7 mouse cellular contexts compared by ENCODE assay signal in genomic region chr9:57149021-57149420, GRCm38 (mm10). TPM values are rescaled to one million over a fixed set of nuclear protein-coding genes. Genes with fewer than 3 reads are reported as not detected.
A peak's percentile ranks its signal among the peaks of the same experiment; 100 is the strongest.
DNase-seq lines count a peak whose midpoint lies in the region; ATAC-seq and TF ChIP-seq lines count a peak whose summit lies in the region.

No protein-coding gene starts in this region.

- WGBS in neural tube, embryonic 11.5 days: 76% methylated on average over 6 of the region's 6 CpGs
- WGBS in forebrain, embryonic 13.5 days: 70% methylated on average over 6 of the region's 6 CpGs
- 67% methylated on average over 6 of the region's 6 CpGs for WGBS in limb, embryonic 14.5 days
- 67% methylated on average over 6 of the region's 6 CpGs for WGBS in stomach, embryonic 15.5 days

- H3K4me3 ChIP-seq in neural tube, embryonic 11.5 days (ENCODE audit: low read depth, low read length): no peak overlapping the region; the same call in 1 of the 2 replicates
- H3K4me3 ChIP-seq in forebrain, embryonic 13.5 days: peak overlapping the region; percentile 51; the same call in 1 of the 2 replicates
- H3K4me3 ChIP-seq in limb, embryonic 14.5 days (replicated peaks; ENCODE audit: low read length): no peak overlapping the region
- peak overlapping the region; percentile 53; the same call in 1 of the 2 replicates for H3K4me3 ChIP-seq in stomach, embryonic 15.5 days (replicated peaks)

- peak overlapping the region; percentile 68 for H3K9ac ChIP-seq in neural tube, embryonic 11.5 days (ENCODE audit: low read length)
- H3K9ac ChIP-seq in forebrain, embryonic 13.5 days: peak overlapping the region; percentile 76
- H3K9ac ChIP-seq in limb, embryonic 14.5 days (ENCODE audit: low read depth, low read length, severe bottlenecking): no peak overlapping the region
- H3K9ac ChIP-seq in stomach, embryonic 15.5 days: no peak overlapping the region

- H3K36me3 ChIP-seq in neural tube, embryonic 11.5 days (ENCODE audit: control insufficient read depth, insufficient read depth, low read length): no peaks in the 10 kb centered on the region
- peaks cover 10% of the 10 kb centered on the region for H3K36me3 ChIP-seq in forebrain, embryonic 13.5 days (ENCODE audit: poor library complexity, severe bottlenecking)
- H3K36me3 ChIP-seq in limb, embryonic 14.5 days (ENCODE audit: control insufficient read depth, insufficient read depth, low read length): 0 out of 2 replicates have a peak, but pooled peaks cover 2% of the 10 kb centered on the region
- 0 out of 2 replicates have a peak, but pooled peaks cover 4% of the 10 kb centered on the region for H3K36me3 ChIP-seq in stomach, embryonic 15.5 days

- no peaks in the 10 kb centered on the region; the same call in 1 of the 2 replicates for H3K27me3 ChIP-seq in neural tube, embryonic 11.5 days (ENCODE audit: control insufficient read depth, insufficient read depth, low read length)
- H3K27me3 ChIP-seq in forebrain, embryonic 13.5 days: no peaks in the 10 kb centered on the region
- H3K27me3 ChIP-seq in limb, embryonic 14.5 days (ENCODE audit: control insufficient read depth, insufficient read depth, low read length): no peaks in the 10 kb centered on the region
- no peaks in the 10 kb centered on the region for H3K27me3 ChIP-seq in stomach, embryonic 15.5 days (replicated peaks)

- peak overlapping the region; percentile 74 for H3K4me2 ChIP-seq in neural tube, embryonic 11.5 days (ENCODE audit: low read depth)
- H3K4me2 ChIP-seq in forebrain, embryonic 13.5 days: peak overlapping the region; percentile 71
- H3K4me2 ChIP-seq in limb, embryonic 14.5 days (replicated peaks; ENCODE audit: low read depth, low read length, severe bottlenecking): peak overlapping the region; percentile 64; the same call in 1 of the 2 replicates
- H3K4me2 ChIP-seq in stomach, embryonic 15.5 days: peak overlapping the region; percentile 71

- DNase-seq in neural tube, embryonic 11.5 days (ENCODE audit: low spot score): no peak
- no peak for DNase-seq in neural tube, embryonic 10.5 days (ENCODE audit: extremely low spot score, low spot score)
- DNase-seq in limb, embryonic 14.5 days (ENCODE audit: low spot score): no peak
- no peak for DNase-seq in adrenal gland, adult 18-20 months (ENCODE audit: low spot score in 2 of 2)
- no peak for DNase-seq in embryo, embryonic 10.5 days (ENCODE audit: low spot score)

- no peak for ATAC-seq in neural tube, embryonic 11.5 days (ENCODE audit: insufficient read depth, low FRiP score, low TSS enrichment)
- ATAC-seq in forebrain, embryonic 13.5 days: no peak
- ATAC-seq in limb, embryonic 14.5 days (ENCODE audit: low FRiP score, low read depth): no peak
- ATAC-seq in stomach, embryonic 15.5 days (ENCODE audit: insufficient read depth, low FRiP score, low read depth): no peak

- H3K9me3 ChIP-seq in neural tube, embryonic 11.5 days (ENCODE audit: control insufficient read depth, low read length): no peaks in the 10 kb centered on the region
- no peaks in the 10 kb centered on the region for H3K9me3 ChIP-seq in forebrain, embryonic 13.5 days (replicated peaks)
- no peaks in the 10 kb centered on the region for H3K9me3 ChIP-seq in limb, embryonic 14.5 days (ENCODE audit: control insufficient read depth, low read length)
- H3K9me3 ChIP-seq in stomach, embryonic 15.5 days: no peaks in the 10 kb centered on the region

- no peak overlapping the region for H3K27ac ChIP-seq in neural tube, embryonic 11.5 days (ENCODE audit: low read depth, low read length)
- peak overlapping the region; percentile 73 for H3K27ac ChIP-seq in forebrain, embryonic 13.5 days
- no peak overlapping the region for H3K27ac ChIP-seq in limb, embryonic 14.5 days (replicated peaks; ENCODE audit: low read depth, low read length)
- H3K27ac ChIP-seq in stomach, embryonic 15.5 days: peak overlapping the region; percentile 91; the same call in 1 of the 2 replicates

- no peak for TF ChIP-seq POLR2A in limb, embryonic 14.5 days (IDR thresholded peaks at IDR 0.05; ENCODE audit: borderline replicate concordance, extremely low read depth, insufficient read depth, insufficient read length)

- H3K4me1 ChIP-seq in neural tube, embryonic 11.5 days (ENCODE audit: control insufficient read depth, insufficient read depth, low read length): peaks cover 7% of the 10 kb centered on the region; the same call in 1 of the 2 replicates
- peaks cover 20% of the 10 kb centered on the region for H3K4me1 ChIP-seq in forebrain, embryonic 13.5 days
- peaks cover 6% of the 10 kb centered on the region for H3K4me1 ChIP-seq in limb, embryonic 14.5 days (ENCODE audit: control insufficient read depth, insufficient read depth, low read length)
- H3K4me1 ChIP-seq in stomach, embryonic 15.5 days: 0 out of 2 replicates have a peak, but pooled peaks cover 10% of the 10 kb centered on the region

RNA-seq across cellular contexts. Expression of gene Neil1, which starts 0.9 kb away (rescaled TPM):
- polyA plus RNA-seq in neural tube, embryonic 11.5 days (2014; fragmentation: Nextera tagmentation; extraction: Ambion mirVana): 6.6 TPM in 2 replicates
- polyA plus RNA-seq in forebrain, embryonic 13.5 days (2015; fragmentation: Nextera tagmentation; extraction: Ambion mirVana): 6.5 and 8.2 TPM in 2 replicates
- 13.5 and 15.4 TPM in 2 replicates for polyA plus RNA-seq in limb, embryonic 14.5 days (2012; rRNA removed)
- 5.4 and 7.5 TPM in 2 replicates for polyA plus RNA-seq in limb, embryonic 14.5 days (2014; fragmentation: Nextera tagmentation; extraction: Ambion mirVana)
- polyA plus RNA-seq in stomach, embryonic 15.5 days (2015; fragmentation: Nextera tagmentation; extraction: Ambion mirVana): 7.3 and 7.9 TPM in 2 replicates
- 10 to 100 TPM in 1 of 2 experiments, 1 to 10 TPM in 1; 8.2 to 11.1 TPM for total RNA-seq in adrenal gland, adult 18-20 months (2021)

RNA-seq across cellular contexts. Expression of gene Commd4, which starts 9.1 kb away (rescaled TPM):
- polyA plus RNA-seq in neural tube, embryonic 11.5 days (2014; fragmentation: Nextera tagmentation; extraction: Ambion mirVana): 97.8 and 99.0 TPM in 2 replicates
- 155 and 164 TPM in 2 replicates for polyA plus RNA-seq in forebrain, embryonic 13.5 days (2015; fragmentation: Nextera tagmentation; extraction: Ambion mirVana)
- polyA plus RNA-seq in limb, embryonic 14.5 days (2012; rRNA removed): 125 and 147 TPM in 2 replicates
- 93.2 and 95.2 TPM in 2 replicates for polyA plus RNA-seq in limb, embryonic 14.5 days (2014; fragmentation: Nextera tagmentation; extraction: Ambion mirVana)
- 87.0 and 90.3 TPM in 2 replicates for polyA plus RNA-seq in stomach, embryonic 15.5 days (2015; fragmentation: Nextera tagmentation; extraction: Ambion mirVana)
- total RNA-seq in adrenal gland, adult 18-20 months (2021): 10 to 100 TPM; 52.3 to 57.6 TPM

RNA-seq across cellular contexts. Expression of gene Man2c1, which starts 18.5 kb away (rescaled TPM):
- 23.9 and 29.4 TPM in 2 replicates for polyA plus RNA-seq in neural tube, embryonic 11.5 days (2014; fragmentation: Nextera tagmentation; extraction: Ambion mirVana)
- 51.6 and 54.3 TPM in 2 replicates for polyA plus RNA-seq in forebrain, embryonic 13.5 days (2015; fragmentation: Nextera tagmentation; extraction: Ambion mirVana)
- polyA plus RNA-seq in limb, embryonic 14.5 days (2012; rRNA removed): 177 and 268 TPM in 2 replicates
- polyA plus RNA-seq in limb, embryonic 14.5 days (2014; fragmentation: Nextera tagmentation; extraction: Ambion mirVana): 41.3 and 46.7 TPM in 2 replicates
- 63.1 and 71.1 TPM in 2 replicates for polyA plus RNA-seq in stomach, embryonic 15.5 days (2015; fragmentation: Nextera tagmentation; extraction: Ambion mirVana)
- total RNA-seq in adrenal gland, adult 18-20 months (2021): 100 to 1,000 TPM; 108 to 151 TPM

Comparison
In these comparisons a context has a peak if more than half of its experiments do, and no peak if none do; other contexts are left out.
1. H3K27ac ChIP-seq: peak in forebrain, embryonic 13.5 days (single experiment) and stomach, embryonic 15.5 days (single experiment); none in neural tube, embryonic 11.5 days (single experiment) and limb, embryonic 14.5 days (single experiment).
2. H3K4me3 ChIP-seq: peak in forebrain, embryonic 13.5 days (single experiment) and stomach, embryonic 15.5 days (single experiment); none in neural tube, embryonic 11.5 days (single experiment) and limb, embryonic 14.5 days (single experiment).
3. H3K9ac ChIP-seq: peak in neural tube, embryonic 11.5 days (single experiment) and forebrain, embryonic 13.5 days (single experiment); none in limb, embryonic 14.5 days (single experiment) and stomach, embryonic 15.5 days (single experiment).
4. Peak in every context shown above with its lines, with median percentiles within 50 percentile points of each other: H3K4me2 ChIP-seq.